Mouse (Mus musculus) frontal cortex, postnatal 36 days (tissue): ENCODE measurements around the gene Stard13.

Source experiments
- DNase-seq, 2 experiments: peaks; one replicate each; pipeline ENCODE4 v3.0.0; 2022; ENCODE audit warnings: low spot score in 2 of 2

Gene Stard13

GRCm38 (mm10) chr5:151022026-151022425 lies 211.6 kb downstream of the Stard13 start:
- DNase-seq, result peak in 1 of 2 experiments; percentile 49

GRCm38 (mm10) chr5:151020831-151021230 lies 212.8 kb downstream of the Stard13 start:
- DNase-seq, result no peak

DNA sequence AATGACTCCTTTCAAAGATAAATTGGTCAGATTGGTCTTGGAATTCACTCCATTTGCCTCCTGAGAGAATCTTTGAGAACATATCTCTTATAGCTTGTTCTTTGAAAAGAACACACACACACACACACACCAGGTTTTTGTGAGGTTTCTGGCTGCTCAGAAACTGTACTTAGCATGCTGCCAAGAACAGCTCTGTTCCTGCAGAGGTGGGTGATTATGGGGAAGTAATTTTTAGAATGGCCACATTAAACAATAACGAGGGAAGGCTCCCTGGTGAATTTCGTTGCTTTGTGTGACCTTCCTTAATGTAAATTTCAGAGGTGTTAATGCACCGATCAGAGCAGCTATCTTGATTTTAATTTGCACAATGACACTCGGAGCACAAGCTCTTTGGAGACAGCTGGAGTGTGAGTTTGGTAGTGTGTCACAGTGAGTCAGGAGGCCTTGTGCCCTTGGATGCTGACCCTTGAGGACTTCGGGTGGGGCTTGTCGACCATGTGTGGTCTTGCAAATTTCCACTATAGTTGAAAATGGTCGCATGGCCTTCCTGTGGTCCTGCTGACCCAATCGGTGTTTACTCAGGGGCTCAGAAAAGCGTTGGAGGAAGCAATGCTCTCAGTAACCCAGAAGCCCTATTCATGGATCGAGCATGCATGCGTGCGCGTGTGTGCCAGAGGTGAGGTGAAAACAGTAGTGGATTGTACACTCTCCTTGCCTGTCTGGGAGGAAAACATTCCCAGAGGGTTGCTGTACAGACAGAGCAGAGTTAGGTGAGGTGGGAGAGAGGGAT lies 213.4 kb downstream of the Stard13 start:
- peak in 1 of 2 experiments; percentile 32 for DNase-seq

- DNase-seq, result no peak
These were observed 214.7 kb downstream of the Stard13 start for GRCm38 (mm10) chr5:151018959-151019358.

- DNase-seq, result no peak
These were observed 215.2 kb downstream of the Stard13 start for GRCm38 (mm10) chr5:151018450-151018849.

GRCm38 (mm10) chr5:151004216-151004755 lies 229.3 kb downstream of the Stard13 start:
- no peak for DNase-seq

DNA sequence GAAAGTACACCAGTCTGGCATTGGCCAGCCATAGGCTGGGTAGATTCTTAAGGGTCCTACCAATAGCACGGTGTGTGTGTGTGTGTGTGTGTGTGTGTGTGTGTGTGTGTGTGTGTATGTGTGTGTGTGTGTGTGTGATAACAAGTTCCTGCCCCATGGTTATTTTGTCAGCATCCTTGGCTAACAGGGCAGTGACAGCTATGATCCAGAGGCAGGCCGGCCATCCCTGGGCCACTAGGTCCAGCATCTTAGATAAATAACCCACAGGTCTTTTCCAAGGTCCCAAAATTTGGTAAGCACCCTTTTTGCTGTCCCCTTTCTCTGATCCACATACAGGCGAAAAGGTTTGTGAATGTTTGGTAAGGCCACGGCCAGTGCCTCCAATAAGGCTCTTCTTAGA lies 231.6 kb downstream of the Stard13 start:
- no peak for DNase-seq

- no peak for DNase-seq
These were observed 232.5 kb downstream of the Stard13 start for GRCm38 (mm10) chr5:151001111-151001510.

- peak in 1 of 2 experiments; percentile 14 for DNase-seq
These were observed 237.1 kb downstream of the Stard13 start for GRCm38 (mm10) chr5:150996586-150996985.

DNA sequence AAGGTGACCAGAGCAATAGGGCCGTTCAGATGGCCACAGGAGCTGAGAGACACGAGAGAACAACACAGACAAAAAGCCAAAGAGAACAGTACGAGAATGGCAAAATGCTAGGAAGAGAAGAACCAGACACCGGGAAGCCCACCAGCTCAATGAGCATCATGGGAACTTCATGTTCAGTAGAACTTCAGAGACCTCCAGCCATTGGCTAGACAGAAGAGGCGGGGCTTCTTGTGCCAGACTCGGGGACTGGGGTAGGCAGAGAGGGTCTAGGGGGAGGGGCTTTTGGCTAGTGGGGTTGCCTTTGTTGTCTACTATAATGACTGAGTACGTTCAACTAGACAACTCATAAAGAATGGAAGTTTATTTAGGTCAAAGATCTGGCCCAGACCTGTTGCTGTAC lies 239.5 kb downstream of the Stard13 start:
- no peak for DNase-seq
